Mouse (Mus musculus) right cerebral cortex, postnatal 4 days (tissue): ENCODE measurements at regions not wholly inside any gene's neighbourhood (a gene's known extent, or its start where the extent isn't known, plus 50 kb on each side); places are given as distances from the start of the nearest gene placed in this dataset.

Experiments
- DNase-seq: peaks from one replicate; pipeline ENCODE4 v3.0.0-alpha.2; 2022

- no peak for DNase-seq
Observed at GRCm38 (mm10) chr12:70523379-70523778, 70.5 kb downstream of the Tmx1 start.

GRCm38 (mm10) chr12:70524703-70525102 is 71.8 kb downstream of the Tmx1 start:
- no peak for DNase-seq

DNA sequence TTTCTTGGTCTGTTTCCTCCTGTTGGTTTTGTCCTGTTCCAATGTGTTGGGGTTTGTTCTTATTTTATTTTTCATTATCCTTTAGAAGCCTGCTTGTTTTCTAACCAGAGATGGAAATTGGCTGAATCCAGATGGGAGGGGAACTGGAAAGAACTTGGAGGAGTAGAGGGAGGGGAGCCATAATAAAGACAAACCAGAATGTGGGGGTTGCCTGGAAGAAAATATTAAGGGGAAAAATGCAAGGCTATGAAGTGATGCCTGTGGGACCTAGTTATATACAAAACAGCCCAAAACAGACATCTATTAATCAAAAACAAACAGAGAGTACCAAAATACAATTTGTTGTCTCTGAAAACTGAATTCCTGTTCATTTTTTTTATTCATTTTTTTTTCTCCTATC is 78.8 kb downstream of the Tmx1 start:
- DNase-seq = no peak

- no peak for DNase-seq
Observed at GRCm38 (mm10) chr12:70532225-70532624, 79.3 kb downstream of the Tmx1 start.

GRCm38 (mm10) chr12:70532843-70533242 is 79.9 kb downstream of the Tmx1 start:
- DNase-seq = no peak

DNA sequence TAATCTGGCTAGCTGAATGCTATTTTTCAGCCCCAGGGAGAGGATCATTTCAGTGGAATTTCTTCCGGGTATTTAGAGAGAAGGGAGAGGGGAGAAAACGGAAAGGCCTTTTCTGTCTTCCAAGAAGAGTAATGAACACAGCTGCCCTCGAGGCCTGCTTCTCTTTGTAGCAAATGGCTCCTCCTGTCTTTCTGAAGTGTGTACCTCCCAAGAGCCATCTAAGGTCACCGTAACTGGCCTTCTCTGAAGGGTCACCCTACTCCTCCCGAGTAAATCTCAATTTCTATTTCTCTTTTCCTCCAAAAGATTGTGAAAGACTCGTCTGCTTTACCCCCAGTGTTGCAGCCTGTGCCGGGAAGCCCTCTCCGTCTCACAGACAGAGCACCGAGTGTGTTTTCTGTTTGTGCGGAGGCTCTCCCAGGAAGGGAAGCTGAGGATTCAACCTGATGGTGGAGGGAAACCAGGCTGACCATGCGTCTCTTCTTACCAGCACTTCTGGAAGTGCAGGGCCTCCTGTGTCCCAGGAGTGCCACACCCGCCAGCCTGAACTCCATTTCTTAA is 80.6 kb downstream of the Tmx1 start:
- no peak for DNase-seq

DNA sequence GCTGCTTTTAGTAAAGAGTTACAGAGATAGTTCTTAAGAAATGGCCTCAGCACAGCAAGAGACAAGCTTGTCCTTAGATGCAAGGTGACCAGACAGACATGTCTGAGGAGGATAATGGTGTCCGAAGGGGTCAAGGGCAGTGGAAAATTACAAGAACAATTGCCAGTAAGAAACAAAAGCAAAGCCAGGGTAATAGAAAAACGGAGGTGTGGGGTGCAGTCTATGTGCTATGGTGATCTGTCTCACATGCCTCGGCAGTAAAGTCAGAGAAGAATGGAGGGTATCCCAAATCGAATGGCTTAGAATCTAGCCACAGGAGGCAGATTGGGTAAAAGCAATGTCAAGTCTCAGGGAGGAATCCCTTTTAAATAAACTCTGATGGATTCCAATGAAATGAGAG is 86.2 kb downstream of the Tmx1 start:
- DNase-seq = no peak

GRCm38 (mm10) chr12:70539856-70540255 is 87.0 kb downstream of the Tmx1 start:
- DNase-seq = no peak

- DNase-seq = no peak
Observed at GRCm38 (mm10) chr12:70541432-70541831, 88.5 kb downstream of the Tmx1 start.

- DNase-seq = no peak
Observed at GRCm38 (mm10) chr12:70543299-70543698, 90.4 kb downstream of the Tmx1 start.

GRCm38 (mm10) chr12:70544326-70544725 is 91.4 kb downstream of the Tmx1 start:
- no peak for DNase-seq

DNA sequence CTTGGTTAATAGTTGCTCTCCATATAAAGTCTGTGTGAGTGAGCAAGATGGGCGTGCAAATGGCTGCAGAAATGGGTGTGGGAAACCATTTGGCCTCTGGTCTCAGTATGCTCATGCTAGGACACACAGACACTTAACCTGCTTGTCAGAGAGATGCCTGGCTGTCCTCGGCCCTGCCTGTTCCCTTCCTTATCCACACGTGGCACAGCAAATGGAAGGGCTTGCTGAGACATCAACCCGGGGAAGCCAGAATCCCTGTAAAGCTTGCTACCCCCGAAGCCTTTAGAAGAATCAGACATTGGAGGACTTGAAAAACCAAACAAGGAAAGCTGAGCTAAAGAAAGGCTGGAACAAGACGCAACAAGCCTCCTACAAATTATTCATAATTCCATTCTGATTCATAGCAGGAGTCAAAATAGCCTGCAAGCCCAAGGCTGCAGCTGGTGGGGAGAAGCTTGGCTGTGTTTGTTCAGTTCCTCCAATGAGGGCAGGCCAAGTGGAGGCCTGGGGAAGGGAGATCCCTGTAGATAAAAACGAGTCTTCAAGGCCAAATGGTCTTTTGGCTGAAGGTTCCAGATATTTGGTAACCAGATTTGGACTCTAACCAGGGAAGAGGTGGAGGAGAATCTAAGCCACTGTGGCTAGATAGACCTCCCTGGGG is 92.1 kb downstream of the Tmx1 start:
- no peak for DNase-seq

DNA sequence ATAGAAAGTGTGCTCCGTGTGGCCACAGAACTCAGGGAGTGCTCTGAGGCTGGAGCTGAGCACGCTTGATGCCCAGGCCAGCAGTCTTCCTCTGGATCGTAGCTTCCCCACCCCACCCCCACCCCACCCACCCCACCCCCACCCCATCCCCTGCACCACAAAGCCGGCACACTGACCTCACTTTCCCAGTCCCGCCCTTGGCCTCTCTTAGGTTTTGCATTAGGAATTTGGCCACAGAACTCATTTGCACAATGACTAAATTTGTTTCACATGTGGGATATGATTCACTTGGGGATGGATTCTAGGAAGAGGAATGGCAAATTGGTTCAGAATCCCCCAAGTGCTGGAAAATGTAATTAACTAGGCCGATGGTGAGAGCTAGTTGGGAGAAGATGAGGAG is 94.3 kb downstream of the Tmx1 start:
- DNase-seq = no peak

DNA sequence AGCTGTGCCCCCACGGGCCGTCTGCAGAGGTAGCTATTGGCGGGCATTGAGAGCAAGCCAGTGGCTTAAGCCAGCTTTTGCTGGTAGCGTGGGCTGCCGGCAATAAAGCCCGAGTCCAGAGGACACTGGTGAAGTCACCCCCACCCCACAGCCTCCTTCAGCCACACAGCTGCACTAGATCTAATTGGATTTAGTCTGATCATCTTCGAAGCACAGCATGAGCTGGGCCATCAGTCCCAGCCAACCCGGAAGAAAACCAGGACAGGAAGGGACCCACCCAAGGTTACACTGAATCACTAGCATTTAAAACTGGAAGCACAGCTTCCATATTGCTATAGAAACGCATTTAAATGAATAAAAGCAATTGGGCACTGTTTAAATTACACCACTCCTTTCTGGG is 96.4 kb downstream of the Tmx1 start:
- no peak for DNase-seq

- DNase-seq = no peak
Observed at GRCm38 (mm10) chr12:70553866-70554265, 101.0 kb downstream of the Tmx1 start.

DNA sequence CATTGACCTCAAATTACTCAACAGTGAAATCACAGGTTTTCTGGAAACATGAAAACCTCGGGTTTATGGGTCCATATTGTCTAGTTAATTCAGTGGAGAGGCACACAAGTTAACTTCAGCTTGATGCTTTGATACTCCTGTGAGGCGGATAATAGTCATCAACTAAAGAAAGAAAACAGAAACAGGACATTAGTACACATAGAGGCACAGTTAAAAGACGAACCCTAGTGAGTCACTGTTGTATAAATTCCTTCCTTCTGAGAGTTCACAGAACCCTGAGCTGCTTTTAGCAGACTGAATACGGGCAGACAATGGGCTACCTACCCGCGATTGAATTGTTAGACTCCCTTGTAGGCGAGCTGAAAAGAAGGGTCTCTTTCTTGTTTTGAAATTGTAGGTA is 101.7 kb downstream of the Tmx1 start:
- DNase-seq = no peak

DNA sequence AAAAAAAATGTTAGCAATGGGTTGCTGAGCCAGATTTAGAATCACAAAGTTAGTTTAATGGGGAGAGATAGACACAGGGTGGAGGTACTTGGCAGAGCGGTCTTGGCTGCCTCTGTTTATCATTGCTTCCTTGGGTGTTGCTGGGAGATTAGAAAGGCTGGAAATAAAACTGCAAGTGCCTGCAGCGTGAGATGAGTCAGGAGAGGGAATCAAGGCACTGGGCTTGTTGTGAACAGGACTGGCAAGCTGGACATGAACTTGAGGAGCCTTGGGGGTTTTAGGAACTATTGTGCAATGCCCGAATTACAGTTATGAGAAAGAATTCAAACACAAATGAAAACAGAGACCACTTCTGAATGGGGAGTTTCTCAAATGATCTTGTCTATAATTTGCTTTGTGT is 102.8 kb downstream of the Tmx1 start:
- no peak for DNase-seq

GRCm38 (mm10) chr12:70556820-70557219 is 103.9 kb downstream of the Tmx1 start:
- DNase-seq = no peak

- no peak for DNase-seq
Observed at GRCm38 (mm10) chr12:70563446-70563845, 110.6 kb downstream of the Tmx1 start.

DNA sequence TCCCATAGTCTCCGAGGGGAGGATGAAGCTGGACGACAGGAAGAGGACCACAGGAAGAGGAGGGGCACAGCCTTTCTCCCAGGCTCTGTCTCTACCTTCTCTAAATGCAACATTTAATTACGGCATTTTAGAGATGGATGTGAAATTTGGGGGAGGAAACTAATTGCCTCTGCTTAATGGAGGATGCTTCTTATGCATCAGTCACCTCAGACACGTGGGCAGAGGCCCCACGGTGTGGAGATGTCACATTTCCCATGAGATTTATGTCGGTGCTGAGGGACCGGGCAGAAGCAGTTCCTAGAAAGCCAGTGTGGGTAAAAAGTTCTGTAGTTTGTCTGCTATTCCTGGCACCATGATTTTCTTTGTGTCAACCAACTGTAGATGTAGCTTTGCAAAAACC is 122.8 kb downstream of the Tmx1 start:
- DNase-seq = no peak

GRCm38 (mm10) chr12:70577769-70578168 is 124.9 kb downstream of the Tmx1 start:
- DNase-seq = no peak

DNA sequence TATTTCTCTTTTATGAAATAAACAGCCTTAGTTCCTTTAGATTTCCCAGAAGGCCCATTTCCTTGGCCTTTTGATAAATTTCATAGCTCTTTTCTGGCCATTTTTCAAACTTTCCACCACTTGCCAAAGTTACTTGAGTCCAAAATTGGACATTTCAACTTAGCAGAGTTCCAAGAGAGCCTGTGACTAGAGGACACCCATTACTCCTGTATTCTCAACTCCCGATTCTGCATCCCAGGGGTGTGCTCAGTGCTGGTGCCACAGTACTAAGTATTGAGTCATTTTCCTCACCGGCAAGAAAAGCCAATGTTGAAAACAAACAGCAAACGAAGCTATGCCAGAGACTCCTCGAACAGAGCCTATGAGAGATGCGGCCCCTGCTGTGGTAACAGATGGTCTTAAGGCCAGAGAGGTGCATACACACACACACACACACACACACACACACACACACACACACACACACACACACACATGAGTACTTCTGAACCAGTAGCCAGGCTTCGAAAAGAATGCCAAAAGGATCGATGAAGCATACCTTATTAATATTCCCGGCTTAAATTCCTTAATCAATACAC is 126.5 kb downstream of the Tmx1 start:
- no peak for DNase-seq

- DNase-seq = no peak
Observed at GRCm38 (mm10) chr12:70586181-70586580, 133.3 kb downstream of the Tmx1 start.

GRCm38 (mm10) chr12:70588234-70588633 is 135.3 kb downstream of the Tmx1 start:
- no peak for DNase-seq

- no peak for DNase-seq
Observed at GRCm38 (mm10) chr12:70589315-70589742, 136.4 kb downstream of the Tmx1 start.
